Mouse (Mus musculus): ENCODE results near the gene Rps16.
"Not testable (repeated sequence)": the region's sequence is repeated elsewhere in the genome, so short reads cannot be mapped to it uniquely, and the experiment has no call there.

The Rps16 gene

DNA sequence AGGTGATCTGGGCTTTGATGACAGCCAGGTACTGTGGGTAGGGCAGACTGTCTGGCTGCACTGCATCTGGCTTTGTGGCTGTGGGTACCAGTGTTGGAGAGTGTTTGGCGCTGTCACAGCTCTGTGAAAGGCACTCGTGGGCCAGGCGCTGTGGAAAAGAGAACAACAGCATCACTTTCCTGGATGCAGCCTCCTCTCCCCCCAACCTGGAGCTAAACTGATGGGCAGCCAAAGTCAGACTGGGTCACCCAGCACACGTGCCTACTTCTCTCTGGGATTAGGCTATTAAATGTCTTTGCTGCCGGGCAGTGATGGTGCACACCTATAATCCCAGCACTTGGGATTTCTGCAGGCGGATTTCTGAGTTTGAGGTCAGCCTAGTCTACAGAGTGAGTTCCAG, 36.4 kb downstream of the Rps16 start:
- not testable (repeated sequence) for DNase-seq (ENCODE audit: extremely low spot score, low spot score)

DNA sequence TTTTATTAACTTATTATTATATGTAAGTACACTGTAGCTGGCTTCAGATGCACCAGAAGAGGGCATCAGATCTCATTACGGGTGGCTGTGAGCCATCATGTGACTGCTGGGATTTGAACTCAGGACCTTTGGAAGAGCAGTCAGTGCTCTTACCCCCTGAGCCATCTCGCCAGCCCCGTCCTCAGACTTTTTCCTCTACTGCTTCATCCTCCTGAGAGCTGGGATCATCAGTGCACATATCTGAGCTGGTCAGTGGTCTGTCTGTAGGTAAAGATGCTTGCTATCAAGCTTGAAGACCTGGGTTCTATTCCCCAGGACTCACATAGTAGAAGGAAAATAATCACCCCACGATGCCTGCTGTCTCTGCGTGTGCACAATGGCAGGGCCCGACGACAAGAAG, 36.9 kb downstream of the Rps16 start:
- DNase-seq (ENCODE audit: extremely low spot score, low spot score), result not testable (repeated sequence)

DNA sequence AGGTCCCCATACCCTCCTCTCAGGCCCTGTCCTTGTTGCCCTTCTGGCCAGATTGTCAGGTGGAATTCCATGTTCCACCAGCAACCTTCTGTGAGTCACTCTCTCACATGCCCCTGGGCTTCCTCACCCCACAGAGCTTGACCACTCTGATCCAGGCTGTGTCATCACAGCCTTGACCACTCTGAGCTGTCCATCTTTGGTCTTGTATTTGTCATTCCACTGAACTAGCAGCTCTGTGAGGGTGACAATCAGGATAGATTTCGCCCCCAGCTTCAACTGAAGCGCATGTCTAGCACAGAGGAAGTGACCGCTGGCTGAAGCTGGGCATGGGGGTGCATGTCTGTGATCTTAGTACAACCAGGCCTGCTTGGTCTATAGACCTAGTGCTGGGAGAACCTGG, 39.9 kb downstream of the Rps16 start:
- no peak for DNase-seq (ENCODE audit: extremely low spot score, low spot score)

DNA sequence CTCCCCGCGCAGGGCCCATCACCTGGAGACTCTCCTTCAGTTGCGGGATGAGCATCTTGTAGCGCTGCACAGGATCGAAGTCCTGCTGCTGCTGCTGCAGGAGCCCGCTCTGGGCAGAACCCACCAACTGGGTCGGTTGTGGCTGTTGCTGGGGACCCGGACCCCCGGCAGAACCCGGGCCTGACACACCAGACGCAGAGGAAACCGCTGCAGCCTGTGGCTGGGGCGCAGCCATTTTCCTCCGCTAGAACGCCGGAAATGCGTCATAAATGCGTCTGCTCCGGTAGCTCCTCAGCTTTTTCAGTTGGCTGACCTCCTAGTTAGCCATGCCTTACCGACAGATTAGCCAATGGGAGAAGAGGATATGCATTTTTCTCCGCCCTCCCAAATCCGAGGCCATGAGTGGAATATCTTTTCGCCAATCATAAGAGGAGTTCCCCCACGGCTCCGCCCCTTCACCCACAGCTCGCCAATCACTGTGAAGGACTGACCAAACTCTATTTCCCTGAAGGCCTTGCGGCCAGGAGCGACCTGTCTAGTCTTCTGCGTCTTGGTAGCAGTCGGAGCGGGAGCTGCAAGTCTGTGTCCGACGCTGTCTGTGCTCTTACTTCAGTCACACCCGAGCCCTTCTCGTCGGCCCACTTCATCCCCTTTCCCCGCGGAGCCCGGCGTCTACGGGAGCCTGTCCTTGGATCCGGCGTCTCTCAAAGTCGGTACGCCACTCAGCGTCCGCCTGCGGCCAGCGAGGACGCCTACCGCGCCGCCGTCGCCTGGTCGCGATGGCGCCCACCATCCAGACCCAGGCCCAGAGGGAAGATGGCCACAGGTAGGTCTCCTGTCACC, 42.2 kb downstream of the Rps16 start, which contains the start of the genes Med29 and Paf1:
TSS of gene Med29 (minus strand) at position 280 of the 843 bp plus-strand sequence.
TSS of gene Paf1 (plus strand) at position 523 of the 843 bp plus-strand sequence.
- DNase-seq (ENCODE audit: extremely low spot score, low spot score), result peak; percentile 90

DNA sequence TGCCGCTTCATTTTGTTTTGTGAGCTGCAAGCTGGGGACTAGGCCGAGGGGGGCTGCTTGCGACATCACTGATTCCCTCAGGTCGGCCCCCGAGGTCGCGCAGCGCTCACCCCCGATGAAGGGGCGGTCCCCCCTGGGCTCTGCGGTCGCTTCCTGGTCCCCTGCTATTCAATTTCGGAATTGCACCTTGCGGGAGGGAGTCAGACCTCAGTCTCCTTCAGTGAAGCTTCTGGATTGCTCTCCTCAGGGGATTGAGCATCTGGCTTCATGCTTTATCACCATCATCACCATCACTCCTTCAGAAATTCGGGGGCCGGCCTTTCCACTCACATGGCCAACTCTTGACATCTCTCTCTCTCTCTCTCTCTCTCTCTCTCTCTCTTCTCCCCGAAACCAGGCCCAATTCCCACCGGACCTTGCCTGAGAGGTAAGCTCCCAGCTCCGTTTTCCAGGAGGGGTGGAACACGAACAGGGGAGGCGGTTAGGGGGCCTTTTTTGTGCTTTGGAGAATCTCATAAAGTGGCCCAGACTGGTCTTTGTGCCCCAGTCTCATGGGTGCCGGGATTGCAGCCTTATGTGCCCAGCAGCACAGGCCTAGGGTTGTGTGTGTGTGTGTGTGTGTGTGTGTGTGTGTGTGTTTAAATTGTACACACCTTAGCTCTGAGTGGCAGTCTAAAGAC, 43.0 kb downstream of the Rps16 start:
- no peak for DNase-seq (ENCODE audit: extremely low spot score, low spot score)

DNA sequence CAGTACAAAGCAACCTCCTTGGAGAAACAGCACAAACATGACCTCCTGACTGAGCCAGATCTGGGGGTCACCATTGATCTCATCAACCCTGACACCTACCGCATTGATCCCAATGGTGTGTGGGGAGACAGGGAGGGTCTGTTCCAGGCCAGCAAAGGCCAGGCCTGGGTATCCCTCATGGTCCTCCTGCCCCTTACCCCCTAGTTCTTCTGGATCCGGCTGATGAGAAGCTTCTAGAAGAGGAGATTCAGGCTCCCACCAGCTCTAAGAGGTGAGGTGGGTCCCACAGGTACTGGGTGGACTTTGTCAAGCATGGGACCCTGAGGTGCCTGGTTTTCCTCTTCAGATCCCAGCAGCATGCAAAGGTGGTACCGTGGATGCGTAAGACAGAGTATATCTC, 45.0 kb downstream of the Rps16 start:
- no peak for DNase-seq (ENCODE audit: extremely low spot score, low spot score)

DNA sequence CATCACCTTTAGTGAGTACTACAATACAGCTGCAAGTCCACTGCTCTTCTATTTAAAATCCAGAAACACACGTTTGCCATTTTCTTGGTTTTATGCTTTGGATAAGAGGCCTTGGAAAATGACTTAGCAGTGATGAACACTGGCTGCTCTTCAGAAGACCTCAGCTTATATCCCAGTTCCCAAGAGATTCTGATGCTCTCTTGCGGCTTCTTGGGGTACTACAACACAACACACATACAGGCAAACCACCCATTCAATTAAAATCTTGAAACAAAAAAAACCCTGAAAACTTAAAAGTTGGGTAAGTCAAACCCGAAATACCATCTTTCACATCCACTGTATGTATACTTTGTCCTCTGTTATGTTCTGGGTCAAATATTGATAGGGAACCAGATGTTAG, 47.5 kb downstream of the Rps16 start:
- no peak for DNase-seq (ENCODE audit: extremely low spot score, low spot score)

DNA sequence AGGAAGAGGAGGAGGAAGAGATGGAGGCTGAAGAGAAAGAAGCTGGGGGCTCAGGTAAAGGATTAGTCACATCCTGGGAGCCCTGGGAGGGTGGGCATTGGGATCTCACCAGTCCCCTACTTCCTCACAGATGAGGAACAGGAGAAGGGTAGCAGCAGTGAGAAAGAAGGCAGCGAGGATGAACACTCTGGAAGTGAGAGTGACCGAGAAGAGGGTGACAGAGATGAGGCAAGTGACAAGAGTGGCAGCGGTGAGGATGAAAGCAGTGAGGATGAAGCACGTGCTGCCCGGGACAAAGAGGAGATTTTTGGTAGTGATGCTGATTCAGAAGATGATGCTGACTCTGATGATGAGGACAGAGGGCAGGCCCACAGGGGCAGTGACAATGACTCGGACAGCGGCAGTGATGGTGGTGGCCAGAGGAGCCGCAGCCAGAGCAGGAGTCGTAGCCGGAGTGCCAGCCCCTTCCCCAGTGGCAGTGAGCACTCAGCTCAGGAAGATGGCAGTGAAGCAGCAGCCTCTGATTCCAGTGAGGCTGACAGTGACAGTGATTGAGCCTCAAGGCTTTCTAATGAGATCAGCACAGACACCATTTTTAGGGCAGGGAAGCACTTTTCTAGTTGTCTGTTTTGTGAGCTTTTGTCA, 48.4 kb downstream of the Rps16 start:
- DNase-seq (ENCODE audit: extremely low spot score, low spot score), result no peak

DNA sequence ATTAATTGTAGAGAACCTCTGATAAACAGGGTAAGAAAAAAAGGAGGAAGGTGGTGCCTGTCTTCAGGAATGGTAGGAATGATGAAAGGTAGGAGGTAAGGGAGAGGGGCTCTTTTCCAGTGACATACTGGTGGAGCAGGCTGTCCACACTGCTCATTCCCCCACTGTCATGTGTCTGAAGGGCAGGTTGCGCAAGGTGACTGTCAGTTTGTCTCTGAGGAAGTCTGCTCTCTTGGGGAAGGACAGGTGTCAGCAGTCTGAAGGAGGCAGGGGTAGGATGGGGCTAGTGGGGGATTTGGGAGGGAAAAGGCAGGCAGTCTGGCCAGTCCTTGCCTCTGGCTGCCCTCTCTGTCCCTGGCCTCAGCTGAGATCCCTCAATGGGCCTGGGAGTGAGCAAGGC, 50.6 kb downstream of the Rps16 start:
- DNase-seq (ENCODE audit: extremely low spot score, low spot score), result no peak

DNA sequence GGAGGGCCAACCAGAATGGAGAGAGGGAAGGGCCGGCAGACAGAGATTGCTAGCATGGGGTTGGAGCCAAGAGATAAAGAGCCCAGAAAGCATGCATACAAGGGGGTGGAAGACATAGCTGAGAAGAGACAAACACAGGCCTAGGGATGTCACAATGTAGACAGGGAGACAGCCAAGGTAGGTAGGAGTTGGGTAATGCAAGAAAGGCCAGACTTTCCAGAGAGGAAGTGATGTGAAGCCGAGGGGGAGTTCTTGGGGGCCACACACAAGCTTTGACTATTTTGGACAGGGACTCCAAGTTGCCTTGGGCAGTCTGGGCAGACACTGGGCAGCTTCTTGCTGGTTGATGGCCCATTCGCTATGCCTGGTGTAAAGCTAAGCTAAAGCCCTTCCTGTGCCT, 51.5 kb downstream of the Rps16 start:
- no peak for DNase-seq (ENCODE audit: extremely low spot score, low spot score)

Measured in neural tube, embryonic 10.5 days (tissue).